Mouse (Mus musculus) midbrain, embryonic 16.5 days (tissue): ENCODE data around the gene Olfr159. TPM values are rescaled to one million over a fixed set of nuclear protein-coding genes. Genes with fewer than 3 reads are reported as not detected.

Experiments
- ATAC-seq: fragments of 200-750 bp; cut with Nextera tagmentation; 2 replicates; pipeline ENCODE4 v1.8.0; 2017; ENCODE audit warnings: moderate TSS enrichment
- H3K27ac ChIP-seq: fragments of 300-500 bp; sonication (generic); 2 replicates; pipeline ENCODE4 v1.5.1; 2014; ENCODE audit warnings: mild to moderate bottlenecking, low read length, mixed read lengths
- H3K27me3 ChIP-seq: fragments of 300-500 bp; sonication (generic); 2 replicates; pipeline ENCODE4 v1.6.1; 2014; ENCODE audit warnings: low read depth, low read length, mixed read lengths; ENCODE audit not compliant: control insufficient read depth, insufficient read depth
- H3K36me3 ChIP-seq: fragments of 300-500 bp; sonication (generic); 2 replicates; pipeline ENCODE4 v1.6.1; 2014; ENCODE audit warnings: mild to moderate bottlenecking, low read length, moderate library complexity, mixed read lengths; ENCODE audit not compliant: control insufficient read depth, insufficient read depth
- H3K4me1 ChIP-seq: fragments of 300-500 bp; sonication (generic); 2 replicates; pipeline ENCODE4 v1.6.1; 2014; ENCODE audit warnings: mild to moderate bottlenecking, low read length, mixed read lengths; ENCODE audit not compliant: control insufficient read depth, insufficient read depth
- H3K4me2 ChIP-seq: fragments of 300-500 bp; sonication (generic); 2 replicates; pipeline ENCODE4 v1.6.1; 2014; ENCODE audit warnings: mild to moderate bottlenecking, low read length, mixed read lengths
- H3K4me3 ChIP-seq: fragments of 300-500 bp; sonication (generic); 2 replicates; pipeline ENCODE4 v1.5.1; 2014; ENCODE audit warnings: low read depth, mild to moderate bottlenecking, low read length, moderate library complexity, mixed read lengths
- H3K9ac ChIP-seq: fragments of 300-500 bp; sonication (generic); 2 replicates; pipeline ENCODE4 v1.6.1; 2014; ENCODE audit warnings: low read depth, low read length, mixed read lengths
- H3K9me3 ChIP-seq: fragments of 300-500 bp; sonication (generic); replicated peaks from 2 replicates; pipeline ENCODE4 v1.6.1; 2014; ENCODE audit warnings: mild to moderate bottlenecking, low read length, mixed read lengths; ENCODE audit not compliant: control insufficient read depth, poor library complexity, severe bottlenecking
- WGBS: fragments of 180-500 bp; shearing (Covaris S2); extraction: QIAGEN DNeasy Blood & Tissue Kit; methylation state at CpG from one replicate; pipeline ENCODE4 v1.1.7; 2014; 5-methylcytosine and 5-hydroxymethylcytosine counted together
- polyA plus RNA-seq: library from polyadenylated mRNA; unstranded; fragments of >200 nt; fragmentation: Nextera tagmentation; extraction: Ambion mirVana; gene quantifications from 2 replicates; pipeline ENCODE4 v1.2.1, GENCODE M21; 2015

Olfr159 gene
- polyA plus RNA-seq, 1 experiment from 2014 or later = not detected

DNA sequence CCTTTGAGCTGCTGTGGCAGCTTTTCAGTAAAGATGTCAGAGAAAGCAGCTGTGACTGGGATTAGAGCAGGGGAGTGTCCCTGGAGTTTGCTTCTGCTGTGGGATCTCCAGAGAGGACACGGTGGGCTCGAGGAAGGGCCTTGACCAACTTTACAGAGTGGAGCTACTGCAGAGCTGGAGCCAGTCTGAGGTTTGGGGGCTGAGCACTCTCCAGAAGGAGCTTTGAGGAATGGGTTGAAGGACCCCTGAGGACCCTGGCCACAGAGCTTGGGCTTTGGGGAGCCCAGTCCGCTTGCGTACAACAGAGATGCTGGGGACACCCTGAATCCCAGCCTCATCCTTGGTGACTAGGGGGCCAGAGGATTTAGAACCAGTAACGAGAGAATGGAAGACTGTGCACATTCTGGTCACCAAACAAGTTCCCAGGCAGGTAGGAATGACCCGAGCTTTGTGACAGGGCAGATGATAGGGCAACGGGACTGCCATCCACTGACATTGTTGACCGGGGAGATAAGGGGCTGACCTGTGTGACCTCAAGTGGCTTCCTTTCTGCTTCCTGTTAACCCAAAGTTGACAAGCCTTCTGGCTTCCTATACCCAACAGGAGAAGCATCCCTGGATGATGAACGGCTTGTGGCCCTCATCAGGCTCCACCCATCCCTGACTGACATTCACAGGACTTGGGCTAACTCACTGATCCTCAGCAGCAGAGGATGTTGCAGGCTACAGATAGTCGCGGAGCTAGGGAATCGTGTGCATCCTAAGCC lies 44.4 kb downstream of the Olfr159 start:
- Histone ChIP-seq H3K4me2 (no peak overlapping the region), H3K27ac (no peak overlapping the region), H3K9me3 (no peaks in the 10 kb centered on the region), H3K27me3 (no peaks in the 10 kb centered on the region), H3K9ac (no peak overlapping the region), H3K36me3 (no peaks in the 10 kb centered on the region), H3K4me1 (no peaks in the 10 kb centered on the region), H3K4me3 (no peak overlapping the region)
- ATAC-seq = no peak
- WGBS = 74% methylated on average over 12 of the region's 12 CpGs

DNA sequence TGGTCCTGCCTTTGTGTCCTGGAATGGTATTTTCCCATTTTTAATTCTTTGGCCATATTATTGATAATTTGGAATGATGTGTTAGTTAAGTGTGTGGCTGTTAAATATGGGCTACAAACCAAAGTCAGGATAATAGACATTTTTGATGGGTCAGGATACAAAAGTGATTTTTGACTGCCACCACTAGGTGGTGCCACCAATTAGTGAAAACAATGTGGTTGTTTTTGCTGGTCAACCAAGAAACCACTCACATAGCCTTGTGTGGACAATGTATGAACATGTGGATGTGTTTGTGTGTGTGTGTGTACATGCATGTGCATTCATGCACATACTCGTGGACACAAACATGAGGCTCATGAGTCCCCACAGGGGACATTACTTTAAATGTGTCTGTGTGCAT lies 46.0 kb downstream of the Olfr159 start:
- 50% methylated on average over 1 of the region's 1 CpGs for WGBS
- Histone ChIP-seq H3K27me3 (no peaks in the 10 kb centered on the region), H3K4me1 (no peaks in the 10 kb centered on the region; the same call in 1 of the 2 replicates), H3K4me2 (no peak overlapping the region), H3K27ac (no peak overlapping the region), H3K9ac (no peak overlapping the region), H3K36me3 (no peaks in the 10 kb centered on the region), H3K9me3 (no peaks in the 10 kb centered on the region), H3K4me3 (no peak overlapping the region)
- ATAC-seq = no peak

DNA sequence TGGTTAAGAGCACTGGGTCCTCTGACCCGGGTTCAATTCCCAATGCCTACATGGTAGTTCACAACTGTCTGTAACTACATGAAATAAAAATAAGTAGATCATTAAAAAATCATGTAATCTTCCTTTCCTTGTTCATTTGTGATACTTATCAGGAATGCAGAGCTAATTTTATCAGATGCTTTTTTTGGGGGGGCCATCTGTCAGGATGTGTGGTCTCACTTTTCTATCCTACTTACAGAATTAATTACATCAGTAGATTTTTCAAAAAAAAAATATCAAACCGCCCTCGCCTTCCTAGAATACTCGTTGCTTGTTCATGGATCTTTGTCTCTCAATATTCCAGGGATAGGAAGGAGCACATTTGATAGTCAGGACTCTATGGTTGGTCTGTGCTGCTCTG lies 48.6 kb downstream of the Olfr159 start:
- Histone ChIP-seq H3K4me2 (no peak overlapping the region), H3K27ac (no peak overlapping the region), H3K9me3 (no peaks in the 10 kb centered on the region), H3K9ac (no peak overlapping the region), H3K27me3 (no peaks in the 10 kb centered on the region), H3K4me3 (no peak overlapping the region), H3K4me1 (no peaks in the 10 kb centered on the region; the same call in 1 of the 2 replicates), H3K36me3 (no peaks in the 10 kb centered on the region)
- no peak for ATAC-seq
- 88% methylated on average over 4 of the region's 4 CpGs for WGBS

DNA sequence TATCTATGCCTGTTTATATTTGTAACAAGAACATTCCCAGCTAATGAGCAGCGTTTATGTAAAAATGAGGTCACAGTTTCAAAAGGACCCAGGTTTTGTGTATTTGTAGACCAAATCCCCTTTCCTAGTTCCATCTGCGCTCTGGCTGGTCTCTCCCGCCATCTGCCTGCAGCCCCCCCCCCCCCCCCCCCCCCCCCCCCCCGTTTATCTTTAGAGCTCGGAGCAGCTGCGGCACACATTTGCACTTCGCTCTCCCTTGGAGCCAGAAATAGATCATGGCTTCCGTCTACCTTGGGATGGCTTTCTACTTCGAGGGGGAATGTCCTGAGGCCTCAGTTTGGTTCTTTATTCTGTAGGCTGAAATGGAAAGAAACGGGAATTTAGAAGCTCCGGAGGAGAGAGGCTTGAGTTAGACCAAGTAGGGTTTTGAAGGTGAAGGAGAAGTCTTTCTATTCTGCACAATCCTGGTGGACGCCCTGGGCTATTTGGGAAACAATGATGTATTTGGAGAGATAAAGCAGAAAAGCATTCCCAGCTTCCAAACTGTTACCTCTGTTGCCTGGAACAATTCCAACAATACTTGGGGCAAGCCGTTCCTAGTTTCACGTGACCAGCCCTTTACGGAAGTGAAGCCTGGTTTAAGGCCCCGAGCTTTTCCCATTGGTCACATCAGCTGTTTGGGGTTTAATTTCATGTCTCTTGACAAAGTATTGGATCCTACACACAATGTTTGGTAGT lies 50.1 kb downstream of the Olfr159 start:
- no peak for ATAC-seq
- 53% methylated on average over 12 of the region's 16 CpGs for WGBS
- H3K9ac ChIP-seq = no peak overlapping the region
- H3K4me2 ChIP-seq = no peak overlapping the region
- H3K4me1 ChIP-seq = no peaks in the 10 kb centered on the region; the same call in 1 of the 2 replicates
- H3K4me3 ChIP-seq = no peak overlapping the region
- H3K27me3 ChIP-seq = no peaks in the 10 kb centered on the region
- H3K27ac ChIP-seq = no peak overlapping the region
- no peaks in the 10 kb centered on the region for H3K9me3 ChIP-seq
- no peaks in the 10 kb centered on the region for H3K36me3 ChIP-seq

Other genes starting within 250 kb of the Olfr159 start
- 7.3 and 8.3 TPM in 2 replicates for gene Tpm2, start 247.2 kb downstream of the Olfr159 start, polyA plus RNA-seq
- 83.4 and 83.7 TPM in 2 replicates for gene Creb3, start 208.7 kb downstream of the Olfr159 start, polyA plus RNA-seq
- gene Tln1, start 208.3 kb downstream of the Olfr159 start, polyA plus RNA-seq = 59.3 and 62.9 TPM in 2 replicates
- gene Rgp1, start 192.3 kb downstream of the Olfr159 start, polyA plus RNA-seq = 15.2 and 22.5 TPM in 2 replicates
- gene Gba2, start 192.1 kb downstream of the Olfr159 start, polyA plus RNA-seq = 61.3 and 61.9 TPM in 2 replicates
- gene Msmp, start 186.5 kb downstream of the Olfr159 start, polyA plus RNA-seq = 1.1 TPM in 1 of 2 replicates, not detected in the other
- gene Npr2, start 139.1 kb downstream of the Olfr159 start, polyA plus RNA-seq = 13.5 and 14.7 TPM in 2 replicates
- gene Spag8, start 117.4 kb downstream of the Olfr159 start, polyA plus RNA-seq = 8.3 and 11.8 TPM in 2 replicates
- gene Hint2, start 114.5 kb downstream of the Olfr159 start, polyA plus RNA-seq = 57.9 and 61.0 TPM in 2 replicates
- gene Tmem8b, start 102.0 kb downstream of the Olfr159 start, polyA plus RNA-seq = 14.9 and 15.8 TPM in 2 replicates
- gene Fam221b, start 101.9 kb downstream of the Olfr159 start, polyA plus RNA-seq = 0.97 and 1.1 TPM in 2 replicates
- not detected in 2 replicates for gene Olfr70, start 70.2 kb downstream of the Olfr159 start, polyA plus RNA-seq
- 0.06 TPM in 1 of 2 replicates, not detected in the other for gene Olfr71, start 60.8 kb downstream of the Olfr159 start, polyA plus RNA-seq
- gene Hrct1, start 43.8 kb downstream of the Olfr159 start, polyA plus RNA-seq = 0.29 and 0.34 TPM in 2 replicates
- gene Spaar, start 41.0 kb downstream of the Olfr159 start, polyA plus RNA-seq = 0.15 TPM in 1 of 2 replicates, not detected in the other
- gene Olfr156, start 52.9 kb upstream of the Olfr159 start, polyA plus RNA-seq = not detected in 2 replicates
- not detected in 2 replicates for gene Olfr157, start 69.2 kb upstream of the Olfr159 start, polyA plus RNA-seq
- not detected in 2 replicates for gene Olfr155, start 80.6 kb upstream of the Olfr159 start, polyA plus RNA-seq
- 4.4 and 6.1 TPM in 2 replicates for gene Reck, start 104.5 kb upstream of the Olfr159 start, polyA plus RNA-seq
- 26.6 and 32.1 TPM in 2 replicates for gene Glipr2, start 186.4 kb upstream of the Olfr159 start, polyA plus RNA-seq
- gene Ccin, start 212.5 kb upstream of the Olfr159 start, polyA plus RNA-seq = not detected in 2 replicates
- 340 and 348 TPM in 2 replicates for gene Clta, start 233.4 kb upstream of the Olfr159 start, polyA plus RNA-seq